Mouse (Mus musculus) testis, adult 10 weeks (tissue): ENCODE data around the gene Tuba1a. TPM values are rescaled to one million over a fixed set of nuclear protein-coding genes. Genes with fewer than 3 reads are reported as not detected.

ENCODE experiments used
- polyA plus RNA-seq: library from polyadenylated mRNA; stranded (reverse); fragments of 350-450 nt; fragmentation: Illumina TruSeq; extraction: RNeasy Lipid Tissue Mini Kit (QIAGEN cat#74804); gene quantifications from one replicate; pipeline ENCODE4 v1.2.3, GENCODE M21; 2014; ENCODE audit warnings: low read depth, low replicate concordance

Gene Tuba1a
- polyA plus RNA-seq: 38.3 TPM

GRCm38 (mm10) chr15:98953401-98954356 is at the start of gene Tuba1a, which contains the start of gene Gm49450:
Tuba1a (minus strand) TSS chr15:98953703.
Gm49450 (minus strand) TSS chr15:98953551.

GRCm38 (mm10) chr15:98934217-98934839 is 19.2 kb downstream of the Tuba1a start, which contains the start of gene Tuba1b:
Tuba1b (minus strand) TSS chr15:98934565.

GRCm38 (mm10) chr15:98917538-98918498 is 35.7 kb downstream of the Tuba1a start, which contains the start of gene Lmbr1l:
Lmbr1l (minus strand) TSS chr15:98918231.

Other genes with a start within 250 kb of the Tuba1a start
- 127 TPM for gene Ccdc65, start 245.5 kb downstream of the Tuba1a start, polyA plus RNA-seq
- not detected for gene Fkbp11, start 225.5 kb downstream of the Tuba1a start, polyA plus RNA-seq
- gene Arf3, start 190.5 kb downstream of the Tuba1a start, polyA plus RNA-seq: 19.6 TPM
- gene Wnt10b, start 175.6 kb downstream of the Tuba1a start, polyA plus RNA-seq: 0.20 TPM
- gene Wnt1, start 163.8 kb downstream of the Tuba1a start, polyA plus RNA-seq: not detected
- not detected for gene Ddn, start 144.2 kb downstream of the Tuba1a start, polyA plus RNA-seq
- gene Prkag1, start 122.2 kb downstream of the Tuba1a start, polyA plus RNA-seq: 17.5 TPM
- 2.5 TPM for gene Kmt2d, start 82.5 kb downstream of the Tuba1a start, polyA plus RNA-seq
- 1.7 TPM for gene Rhebl1, start 59.2 kb downstream of the Tuba1a start, polyA plus RNA-seq
- 4.0 TPM for gene Dhh, start 55.2 kb downstream of the Tuba1a start, polyA plus RNA-seq
- gene Lmbr1l, start 35.5 kb downstream of the Tuba1a start, polyA plus RNA-seq: 27.2 TPM
- 17.9 TPM for gene Tuba1b, start 19.1 kb downstream of the Tuba1a start, polyA plus RNA-seq
- gene Gm49450, start 152 bp downstream of the Tuba1a start, polyA plus RNA-seq: not detected
- 7.9 TPM for gene Tuba1c, start 76.2 kb upstream of the Tuba1a start, polyA plus RNA-seq
- gene Prph, start 101.5 kb upstream of the Tuba1a start, polyA plus RNA-seq: not detected
- gene Troap, start 120.9 kb upstream of the Tuba1a start, polyA plus RNA-seq: 2.4 TPM
- not detected for gene C1ql4, start 134.1 kb upstream of the Tuba1a start, polyA plus RNA-seq
- gene Dnajc22, start 139.5 kb upstream of the Tuba1a start, polyA plus RNA-seq: not detected
- 96.0 TPM for gene Spats2, start 172.2 kb upstream of the Tuba1a start, polyA plus RNA-seq